ENCODE assay signal across 30 mouse cellular contexts in the genomic region with DNA sequence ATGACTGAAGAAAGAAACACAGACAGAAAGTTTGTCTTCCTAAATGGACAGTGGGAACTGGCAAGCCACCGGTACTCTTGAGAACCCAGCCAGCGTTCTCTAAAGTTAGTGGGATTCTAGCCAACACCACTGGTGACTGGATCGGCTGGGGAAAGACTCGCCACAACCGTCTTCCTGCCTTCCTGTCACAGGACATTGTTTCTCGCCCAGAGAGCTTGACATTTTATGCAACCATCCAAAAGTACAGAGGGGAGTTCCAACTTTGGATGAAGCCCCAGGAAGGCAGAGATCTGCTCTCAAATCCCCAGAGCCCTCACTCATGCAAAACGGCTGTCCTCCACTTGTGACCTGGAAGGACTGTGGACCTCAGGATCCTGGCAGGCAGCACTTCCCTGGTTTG.
DNase-seq lines count a peak whose midpoint lies in the region; TF ChIP-seq lines count a peak whose summit lies in the region.
"Had no signal": no experiment of that assay in that cellular context is flagged by ENCODE, and none has a peak within 500 bp of the region (broad histone marks: within the 10 kb centered on the region; RNA-seq: fewer than 3 reads in every experiment).

No protein-coding gene starts in this region.

- WGBS in heart, adult 2 months: 9% methylated on average over 7 of the region's 7 CpGs

- no peaks in the 10 kb centered on the region for H3K27me3 ChIP-seq in heart, adult 2 months (ENCODE audit: control insufficient read depth, insufficient read depth, low read length)
- H3K27me3 ChIP-seq: embryonic facial prominence, embryonic 13.5 days; forebrain, embryonic 15.5 days; hindbrain, embryonic 13.5 days; liver, embryonic 12.5 days; midbrain, embryonic 12.5 days; neural tube, embryonic 12.5 days; Patski had no signal

- peak; percentile 33 for DNase-seq in gastrocnemius, adult 18-20 months (ENCODE audit: low spot score)
- no peak for DNase-seq in gastrocnemius, adult 8-10 months (ENCODE audit: low spot score in 2 of 2)
- DNase-seq in heart, adult 2 months: peak in 1 of 2 experiments; percentile 40
- DNase-seq in heart, postnatal 10 days: no peak
- peak; percentile 51 for DNase-seq in kidney, adult 9 months
- DNase-seq in kidney, postnatal 10 days: no peak
- peak; percentile 41 for DNase-seq in lung, postnatal 36 days
- no peak for DNase-seq in lung, postnatal 4 days
- DNase-seq: adrenal gland, postnatal 14 days; cerebellum, adult 11 months; cerebellum, adult 9-11 months; gastrocnemius, postnatal 10 days; heart, postnatal 4 days; layer of hippocampus, postnatal 36 days; left cerebral cortex, postnatal 4 days; liver, postnatal 0 days; right cerebral cortex, adult 18-20 months; thymus, adult 18-20 months; thymus, postnatal 25 days had no signal

- H3K9ac ChIP-seq in heart, adult 2 months (ENCODE audit: low read depth, low read length): no peak overlapping the region
- H3K9ac ChIP-seq: embryonic facial prominence, embryonic 13.5 days; forebrain, embryonic 15.5 days; hindbrain, embryonic 13.5 days; liver, embryonic 12.5 days; liver, postnatal 0 days; midbrain, embryonic 12.5 days; neural tube, embryonic 12.5 days had no signal

- peak overlapping the region; percentile 23; the same call in 1 of the 2 replicates for H3K27ac ChIP-seq in heart, adult 2 months
- H3K27ac ChIP-seq: embryonic facial prominence, embryonic 13.5 days; forebrain, embryonic 10.5 days; forebrain, embryonic 15.5 days; hindbrain, embryonic 13.5 days; liver, embryonic 12.5 days; midbrain, embryonic 12.5 days; neural tube, embryonic 12.5 days; stomach, postnatal 0 days had no signal

- no peak for TF ChIP-seq POLR2A in heart, adult 2 months (IDR thresholded peaks at IDR 0.05; ENCODE audit: insufficient read depth, low read depth, low read length)

- no peaks in the 10 kb centered on the region for H3K79me2 ChIP-seq in heart, adult 2 months (replicated peaks; ENCODE audit: control insufficient read depth, insufficient read depth, low read length)

- no peak overlapping the region for H3K4me3 ChIP-seq in heart, adult 2 months
- H3K4me3 ChIP-seq: embryonic facial prominence, embryonic 13.5 days; forebrain, embryonic 10.5 days; forebrain, embryonic 15.5 days; hindbrain, embryonic 13.5 days; liver, embryonic 12.5 days; megakaryocyte, embryonic 14.5 days; midbrain, embryonic 12.5 days; myocyte; neural tube, embryonic 12.5 days had no signal

- TF ChIP-seq CTCF in heart, adult 2 months (IDR thresholded peaks at IDR 0.05): no peak

- peaks cover 15% of the 10 kb centered on the region for H3K4me1 ChIP-seq in heart, adult 2 months (ENCODE audit: control insufficient read depth, insufficient read depth, low read length)
- H3K4me1 ChIP-seq: forebrain, embryonic 10.5 days; forebrain, embryonic 15.5 days; midbrain, embryonic 12.5 days had no signal

- intact Hi-C loops in heart, adult 2 months (cut with DNase I): no loop called here
- intact Hi-C loops in heart, postnatal 10 days (cut with DNase I): no loop called here

- peaks cover 28% of the 10 kb centered on the region for H3K36me3 ChIP-seq in heart, adult 2 months (ENCODE audit: control insufficient read depth, insufficient read depth, low read length)
- H3K36me3 ChIP-seq: embryonic facial prominence, embryonic 13.5 days; forebrain, embryonic 15.5 days; hindbrain, embryonic 13.5 days; liver, embryonic 12.5 days; midbrain, embryonic 12.5 days; neural tube, embryonic 12.5 days had no signal

- 0 out of 2 replicates have a peak, but pooled peaks have one; percentile 28 for TF ChIP-seq EP300 in heart, adult 2 months (IDR thresholded peaks at IDR 0.05; ENCODE audit: insufficient read depth, low read depth, low read length)

Comparison
In these comparisons a context has a peak if more than half of its experiments do, and no peak if none do; other contexts are left out.
1. DNase-seq: peak in gastrocnemius, adult 18-20 months (single experiment), kidney, adult 9 months (single experiment) and lung, postnatal 36 days (single experiment); none in gastrocnemius, adult 8-10 months (0 of 2), heart, postnatal 10 days (0 of 2), kidney, postnatal 10 days (single experiment) and lung, postnatal 4 days (0 of 2).